Mouse (Mus musculus) G1E-ER4 (cell line): ENCODE results near the gene Cab39. TPM values are rescaled to one million over a fixed set of nuclear protein-coding genes. Genes with fewer than 3 reads are reported as not detected.

Source experiments
- GATA1 ChIP-seq: IDR thresholded peaks from one replicate; pipeline ENCODE4 v1.8.0; 2012; ENCODE audit warnings: low read length, inconsistent platforms
- polyA plus RNA-seq: library from polyadenylated mRNA; stranded (reverse); fragments of >175 nt; gene quantifications from 2 replicates; pipeline ENCODE4 v1.2.3, GENCODE M21; 2012

The Cab39 gene
- polyA plus RNA-seq, result 34.8 and 51.3 TPM in 2 replicates

GRCm38 (mm10) chr1:85793208-85794105 lies at the start of gene Cab39:
TSS of gene Cab39 (plus strand) at chr1:85793441.
- no peak for TF ChIP-seq GATA1

DNA sequence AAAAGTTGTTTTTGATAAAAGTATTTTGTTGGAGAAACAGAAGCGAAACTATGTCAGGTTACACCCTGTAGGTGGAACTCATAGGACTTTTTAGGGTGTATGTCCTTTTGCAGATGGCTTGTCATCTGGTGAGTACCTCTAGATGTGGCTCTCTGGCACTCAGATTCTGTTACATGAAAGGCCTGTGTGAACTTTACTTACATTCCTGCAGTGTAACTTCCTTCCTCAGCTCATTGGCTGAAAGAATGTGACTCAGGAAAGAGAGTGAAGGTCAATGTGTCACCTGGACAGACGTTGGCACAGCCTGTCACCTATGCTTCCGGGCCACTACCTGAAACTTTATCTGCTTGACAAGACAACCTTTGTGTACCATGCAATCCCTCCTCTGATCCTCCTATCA lies 48.7 kb upstream of the Cab39 start:
- no peak for TF ChIP-seq GATA1

- no peak for TF ChIP-seq GATA1
Measured at GRCm38 (mm10) chr1:85746511-85746910, 46.7 kb upstream of the Cab39 start.

DNA sequence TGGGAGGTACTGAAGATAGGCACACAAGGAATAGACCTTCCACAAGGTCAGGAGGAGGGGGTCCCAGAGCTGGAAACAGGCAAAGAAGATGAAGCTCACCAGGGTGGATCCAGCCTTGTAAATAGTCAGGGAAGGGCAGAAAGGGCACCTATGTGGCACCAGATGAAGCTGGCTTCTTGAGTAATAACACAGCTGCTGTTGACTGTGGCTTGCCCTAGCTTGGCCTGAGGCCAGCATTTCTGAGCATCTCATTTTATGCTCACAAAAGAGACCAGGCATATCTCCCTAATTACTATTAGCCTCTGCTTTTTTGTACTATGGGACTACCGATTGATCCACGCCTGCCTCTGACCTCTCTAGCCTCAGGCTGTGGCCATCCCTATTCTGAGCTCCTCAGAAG lies 43.4 kb upstream of the Cab39 start:
- no peak for TF ChIP-seq GATA1

DNA sequence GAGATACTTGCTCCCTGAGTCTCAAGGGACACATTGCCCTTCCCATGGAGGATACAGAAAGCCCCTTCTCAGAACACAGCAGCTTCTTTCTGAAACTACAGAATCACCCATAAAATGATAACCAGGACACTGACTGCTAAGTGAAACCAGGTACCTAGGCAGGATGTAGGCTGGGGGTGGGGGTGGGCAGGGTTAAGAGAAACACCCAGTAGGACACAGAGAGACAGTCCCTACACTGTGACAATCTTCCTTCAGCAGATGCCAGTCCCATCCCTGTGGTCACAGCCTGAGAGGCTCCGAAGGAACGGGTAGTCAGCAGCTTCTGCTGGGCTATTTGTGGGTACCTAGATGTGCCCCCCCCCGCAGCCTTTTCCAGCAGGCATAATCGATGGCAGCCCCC lies 42.6 kb upstream of the Cab39 start:
- no peak for TF ChIP-seq GATA1

DNA sequence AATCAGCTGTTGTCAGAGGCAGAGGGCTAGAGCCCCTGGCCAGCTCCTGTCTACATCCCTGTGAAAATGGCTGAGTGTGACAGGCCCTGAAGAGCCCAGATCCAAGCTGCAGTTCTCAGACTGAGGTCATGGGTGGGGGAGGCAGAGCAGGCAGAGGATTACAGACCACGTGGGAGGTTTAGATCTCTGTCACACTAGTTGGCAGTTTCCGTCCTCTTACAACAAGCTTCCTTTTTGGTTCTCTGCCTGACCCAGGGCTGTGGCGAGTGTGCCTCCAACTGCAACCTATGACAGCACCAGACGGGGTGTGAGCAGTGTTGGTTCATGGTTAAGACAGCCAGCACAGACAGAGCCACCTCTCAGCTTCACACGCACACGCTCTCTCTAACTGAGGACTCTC lies 41.7 kb upstream of the Cab39 start:
- TF ChIP-seq GATA1, result no peak

- TF ChIP-seq GATA1, result no peak
Measured at GRCm38 (mm10) chr1:85751932-85752680, 41.1 kb upstream of the Cab39 start.

GRCm38 (mm10) chr1:85757531-85758230 lies 35.6 kb upstream of the Cab39 start:
- no peak for TF ChIP-seq GATA1

DNA sequence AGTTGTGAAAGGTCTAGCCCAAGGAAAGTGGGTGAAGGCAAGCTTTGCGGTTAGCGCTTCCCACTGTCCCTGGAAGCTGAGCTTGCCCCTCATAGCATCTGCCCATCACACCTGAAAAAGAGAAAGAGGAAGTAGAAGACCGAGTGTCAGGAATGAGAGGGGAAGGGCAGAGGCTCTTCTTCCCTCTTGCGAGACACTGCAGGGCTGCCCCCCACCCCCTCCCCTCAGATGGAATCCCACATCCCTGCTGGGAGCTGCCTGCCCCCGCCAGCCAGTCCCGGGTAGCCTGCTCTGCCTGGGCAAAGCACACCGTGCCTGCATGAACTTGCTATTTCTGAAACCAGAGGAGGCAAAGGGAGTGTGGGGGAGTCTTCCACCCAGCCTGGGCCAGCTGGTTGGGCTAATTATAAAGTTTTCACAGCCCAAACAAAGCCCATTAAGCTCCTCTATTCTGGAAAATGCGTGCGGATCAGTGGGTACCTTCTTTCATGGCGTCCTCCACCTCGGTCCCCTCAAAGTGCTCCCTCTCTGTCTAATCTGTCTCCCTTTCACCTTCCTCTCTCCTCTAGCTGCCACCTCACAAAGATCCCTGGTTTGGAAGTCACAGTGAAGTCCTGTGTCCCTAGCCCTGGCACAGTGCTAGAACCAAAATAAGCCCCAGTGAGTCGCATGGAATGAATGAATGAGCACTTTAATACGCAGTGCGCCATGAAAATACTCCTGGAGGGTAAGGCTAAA lies 34.8 kb upstream of the Cab39 start:
- no peak for TF ChIP-seq GATA1

DNA sequence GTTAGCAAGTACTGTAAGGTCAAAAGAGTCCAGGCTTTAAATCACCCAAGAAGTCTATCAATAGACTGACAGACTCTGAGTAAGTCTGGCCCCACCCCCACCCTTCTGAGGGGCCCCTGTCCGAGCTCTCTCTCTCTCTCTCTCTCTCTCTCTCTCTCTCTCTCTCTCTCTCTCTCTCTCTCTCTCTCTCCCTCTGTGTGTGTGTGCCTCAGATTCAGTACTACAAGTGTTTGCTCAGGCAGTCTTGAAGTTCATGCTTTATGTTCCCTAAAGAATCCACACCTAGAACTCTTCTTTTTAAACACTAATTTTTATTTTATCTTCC lies 34.3 kb upstream of the Cab39 start:
- TF ChIP-seq GATA1, result no peak

- no peak for TF ChIP-seq GATA1
Measured at GRCm38 (mm10) chr1:85761665-85762064, 31.6 kb upstream of the Cab39 start.

DNA sequence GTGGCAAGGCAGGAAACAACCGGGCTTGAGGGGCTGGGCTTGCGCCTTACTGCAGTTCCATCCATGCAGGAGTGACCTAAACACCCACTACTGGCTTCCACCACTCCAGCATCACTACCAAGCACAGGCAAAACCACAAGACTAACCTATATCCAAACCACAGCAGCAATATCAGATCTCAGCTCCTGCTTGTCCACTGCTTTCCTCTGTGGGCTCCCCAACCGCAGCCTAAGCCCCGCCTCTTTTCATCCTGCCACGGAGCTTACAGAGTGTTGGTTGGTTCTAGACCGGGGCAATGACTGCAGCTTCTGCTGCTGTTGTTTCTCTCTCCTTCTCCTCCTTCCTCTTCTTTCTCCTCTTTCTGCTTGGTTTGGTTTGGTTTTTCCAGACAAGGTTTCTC lies 29.9 kb upstream of the Cab39 start:
- peak; percentile 11 for TF ChIP-seq GATA1

GRCm38 (mm10) chr1:85764291-85764690 lies 28.9 kb upstream of the Cab39 start:
- no peak for TF ChIP-seq GATA1

GRCm38 (mm10) chr1:85766120-85766519 lies 27.1 kb upstream of the Cab39 start:
- TF ChIP-seq GATA1, result no peak

GRCm38 (mm10) chr1:85767754-85768153 lies 25.5 kb upstream of the Cab39 start:
- TF ChIP-seq GATA1, result no peak
